Mouse (Mus musculus): ENCODE measurements at regions not wholly inside any gene's neighbourhood (a gene's known extent, or its start where the extent isn't known, plus 50 kb on each side); places are given as distances from the start of the nearest gene placed in this dataset.

DNA sequence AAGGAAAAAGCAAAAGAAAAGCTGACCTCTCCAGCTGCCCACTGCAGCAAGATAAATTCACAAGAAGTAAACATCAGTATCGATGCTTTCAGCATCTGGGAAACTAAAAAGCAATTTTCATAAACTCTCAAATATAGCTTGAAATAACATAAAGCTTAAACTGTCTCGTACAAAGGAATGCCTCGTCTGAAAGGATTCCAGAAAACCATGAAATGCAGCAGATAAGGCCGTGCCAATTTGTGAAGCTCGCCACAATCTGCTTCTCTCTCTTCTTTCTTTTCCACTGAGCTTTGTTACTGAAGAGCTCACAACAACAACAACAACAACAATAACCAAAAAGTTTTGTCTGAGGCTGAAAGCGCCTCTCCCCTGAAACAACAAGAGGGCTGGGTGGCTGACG lies 239.4 kb upstream of the 4930412O13Rik start:
- no peak for ATAC-seq (ENCODE audit: insufficient number of reproducible peaks, insufficient read depth, low FRiP score, low TSS enrichment, low read depth)
- WGBS = 80% methylated on average over 7 of the region's 7 CpGs
- H3K4me2 ChIP-seq = no peak overlapping the region
- H3K4me3 ChIP-seq (replicated peaks) = no peak overlapping the region
- no peaks in the 10 kb centered on the region for H3K4me1 ChIP-seq (replicated peaks)
- H3K36me3 ChIP-seq = no peaks in the 10 kb centered on the region
- H3K27ac ChIP-seq = no peak overlapping the region
- H3K27me3 ChIP-seq = peaks cover 2% of the 10 kb centered on the region; the same call in 1 of the 2 replicates
- no peaks in the 10 kb centered on the region for H3K9me3 ChIP-seq
- no peak overlapping the region for H3K9ac ChIP-seq (replicated peaks)

DNA sequence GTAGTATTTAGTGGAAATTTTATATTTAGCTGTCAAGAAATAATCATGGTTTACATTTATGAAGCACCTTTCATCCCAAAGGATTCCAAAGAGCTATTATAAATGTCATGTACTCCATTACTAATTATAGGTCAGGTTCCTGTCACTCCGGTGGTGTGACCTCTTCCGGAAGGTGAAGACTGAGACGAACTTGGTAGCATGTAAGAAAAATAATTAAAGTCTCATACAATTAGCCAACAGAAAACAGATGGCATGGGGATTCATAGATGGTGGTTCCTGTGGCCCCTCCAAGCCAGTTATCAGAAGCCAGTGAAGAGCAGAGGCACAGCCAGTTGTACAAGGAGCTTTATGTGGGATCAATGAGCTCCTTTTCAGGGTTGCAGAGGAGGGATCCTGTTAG lies 238.6 kb upstream of the 4930412O13Rik start:
- Histone ChIP-seq H3K9me3 (no peaks in the 10 kb centered on the region), H3K4me1 (replicated peaks) (no peaks in the 10 kb centered on the region), H3K36me3 (no peaks in the 10 kb centered on the region), H3K27ac (no peak overlapping the region), H3K9ac (replicated peaks) (no peak overlapping the region), H3K4me3 (replicated peaks) (no peak overlapping the region), H3K27me3 (peaks cover 2% of the 10 kb centered on the region; the same call in 1 of the 2 replicates), H3K4me2 (no peak overlapping the region)
- no peak for ATAC-seq (ENCODE audit: insufficient number of reproducible peaks, insufficient read depth, low FRiP score, low TSS enrichment, low read depth)
- 49% methylated on average over 3 of the region's 3 CpGs for WGBS

DNA sequence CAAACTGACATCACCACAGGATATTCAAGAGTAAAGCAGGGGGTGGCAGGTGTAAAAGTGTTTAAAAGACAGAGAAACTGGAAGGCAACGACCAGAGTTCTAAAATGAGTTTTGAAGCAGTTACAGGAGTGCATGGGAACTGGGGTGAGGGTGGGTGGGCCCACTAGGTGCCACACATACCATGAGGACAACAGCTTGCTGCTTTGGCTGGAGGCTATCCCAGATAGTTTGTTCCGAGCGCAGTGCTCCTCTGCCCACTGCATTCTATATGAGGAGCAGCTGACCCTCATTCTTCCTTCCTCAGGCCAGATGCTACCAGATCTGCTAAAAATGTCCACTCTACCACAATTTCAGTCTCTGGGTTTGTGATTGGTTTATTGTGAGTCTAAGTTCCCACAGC lies 234.6 kb upstream of the 4930412O13Rik start:
- no peak overlapping the region for H3K4me3 ChIP-seq (replicated peaks)
- no peak overlapping the region for H3K9ac ChIP-seq (replicated peaks)
- no peak for ATAC-seq (ENCODE audit: insufficient number of reproducible peaks, insufficient read depth, low FRiP score, low TSS enrichment, low read depth)
- H3K36me3 ChIP-seq = no peaks in the 10 kb centered on the region
- H3K27me3 ChIP-seq = peaks cover 2% of the 10 kb centered on the region; the same call in 1 of the 2 replicates
- no peaks in the 10 kb centered on the region for H3K9me3 ChIP-seq
- no peak overlapping the region for H3K27ac ChIP-seq
- H3K4me1 ChIP-seq (replicated peaks) = no peaks in the 10 kb centered on the region
- no peak overlapping the region for H3K4me2 ChIP-seq
- WGBS = 65% methylated on average over 3 of the region's 3 CpGs

DNA sequence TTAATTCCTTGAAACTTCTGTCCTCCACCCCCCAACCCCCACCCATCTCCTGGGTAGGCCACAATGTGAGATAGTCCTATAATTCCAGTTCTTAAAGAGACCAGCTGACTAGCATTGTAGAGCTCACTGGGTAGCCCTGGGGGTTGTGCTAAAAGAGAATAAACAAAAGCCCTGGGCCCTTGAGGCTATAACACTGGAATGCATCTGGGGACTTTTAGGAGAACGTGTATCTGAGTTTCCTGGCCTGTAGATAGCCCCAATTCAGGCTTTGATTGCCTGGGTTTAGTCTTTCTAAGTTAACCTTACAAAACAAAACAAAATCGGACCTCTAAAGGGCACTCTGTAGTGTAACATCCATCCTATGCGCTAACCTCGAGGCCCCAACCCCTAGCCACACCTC lies 234.1 kb upstream of the 4930412O13Rik start:
- 26% methylated on average over 4 of the region's 4 CpGs for WGBS
- no peaks in the 10 kb centered on the region for H3K36me3 ChIP-seq
- H3K9ac ChIP-seq (replicated peaks) = no peak overlapping the region
- H3K9me3 ChIP-seq = no peaks in the 10 kb centered on the region
- no peak overlapping the region for H3K4me2 ChIP-seq
- no peaks in the 10 kb centered on the region for H3K4me1 ChIP-seq (replicated peaks)
- H3K27me3 ChIP-seq = peaks cover 2% of the 10 kb centered on the region; the same call in 1 of the 2 replicates
- no peak overlapping the region for H3K4me3 ChIP-seq (replicated peaks)
- ATAC-seq (ENCODE audit: insufficient number of reproducible peaks, insufficient read depth, low FRiP score, low TSS enrichment, low read depth) = no peak
- no peak overlapping the region for H3K27ac ChIP-seq

DNA sequence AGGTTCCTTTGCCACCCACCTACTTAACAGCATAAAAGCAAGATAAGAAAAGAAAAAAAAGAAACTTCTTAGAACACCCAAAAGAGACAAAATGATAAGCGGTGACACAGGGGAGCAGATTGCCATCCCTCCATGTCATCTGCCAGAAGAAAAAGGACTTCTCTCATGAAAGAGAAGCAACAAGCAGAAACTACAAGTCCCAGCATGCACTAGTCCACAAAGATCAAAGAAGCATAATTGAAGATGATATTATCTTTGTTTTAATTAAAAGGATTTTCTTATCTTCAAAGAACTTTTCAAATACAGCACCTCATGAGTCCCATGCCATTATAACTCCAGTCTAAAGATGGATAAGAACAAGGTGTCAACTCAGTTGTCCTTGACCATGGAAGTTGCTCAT lies 231.0 kb upstream of the 4930412O13Rik start:
- Histone ChIP-seq H3K4me1 (replicated peaks) (no peaks in the 10 kb centered on the region), H3K27ac (no peak overlapping the region), H3K27me3 (peaks cover under 1% of the 10 kb centered on the region; the same call in 1 of the 2 replicates), H3K36me3 (no peaks in the 10 kb centered on the region), H3K4me2 (no peak overlapping the region), H3K4me3 (replicated peaks) (no peak overlapping the region), H3K9ac (replicated peaks) (no peak overlapping the region), H3K9me3 (no peaks in the 10 kb centered on the region)
- no peak for ATAC-seq (ENCODE audit: insufficient number of reproducible peaks, insufficient read depth, low FRiP score, low TSS enrichment, low read depth)
- WGBS = 90% methylated on average over 1 of the region's 1 CpGs

DNA sequence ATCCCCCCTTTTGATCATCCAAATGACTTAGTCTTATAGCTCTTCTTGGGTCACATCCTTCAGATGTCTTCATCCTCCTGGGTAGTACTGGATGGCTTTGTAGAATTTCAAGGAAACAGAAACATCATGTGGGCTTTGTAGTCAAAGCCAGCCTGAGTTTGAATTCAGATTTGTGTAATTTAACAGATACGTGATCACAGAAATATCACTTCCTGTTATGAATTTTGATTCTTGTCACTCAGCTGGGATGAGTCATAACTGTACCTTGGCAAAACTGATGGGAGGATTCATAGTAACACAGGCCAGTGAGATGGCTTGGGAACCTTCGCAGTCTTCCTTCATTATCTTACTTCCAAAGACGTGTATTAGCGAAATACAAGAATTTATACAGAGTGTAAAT lies 222.2 kb upstream of the 4930412O13Rik start:
- no peak overlapping the region for H3K4me3 ChIP-seq (replicated peaks)
- no peak overlapping the region for H3K4me2 ChIP-seq
- no peaks in the 10 kb centered on the region for H3K4me1 ChIP-seq (replicated peaks)
- H3K9ac ChIP-seq (replicated peaks) = no peak overlapping the region
- no peak overlapping the region for H3K27ac ChIP-seq
- H3K27me3 ChIP-seq = no peaks in the 10 kb centered on the region
- H3K9me3 ChIP-seq = no peaks in the 10 kb centered on the region
- WGBS = 90% methylated on average over 4 of the region's 4 CpGs
- H3K36me3 ChIP-seq = no peaks in the 10 kb centered on the region
- no peak for ATAC-seq (ENCODE audit: insufficient number of reproducible peaks, insufficient read depth, low FRiP score, low TSS enrichment, low read depth)

DNA sequence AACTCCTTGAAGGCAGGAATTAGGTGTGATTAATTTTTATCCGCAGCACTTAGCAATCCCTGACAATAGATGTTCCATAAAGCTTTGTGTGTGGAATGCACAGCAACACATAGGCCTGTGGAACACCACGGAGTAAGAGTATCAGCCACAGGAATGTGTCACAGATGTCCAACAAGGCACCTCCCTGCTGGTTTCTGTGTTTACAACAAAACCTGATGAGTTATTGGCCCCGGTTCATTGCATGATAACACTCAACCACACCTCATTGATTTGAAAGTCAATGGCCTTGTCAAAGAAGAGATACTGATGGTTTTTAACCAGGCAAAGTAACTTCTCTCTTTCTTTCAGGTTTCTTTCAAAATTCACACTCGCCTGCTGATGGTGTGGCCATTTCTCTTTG lies 211.4 kb upstream of the 4930412O13Rik start:
- H3K9me3 ChIP-seq = no peaks in the 10 kb centered on the region
- ATAC-seq (ENCODE audit: insufficient number of reproducible peaks, insufficient read depth, low FRiP score, low TSS enrichment, low read depth) = no peak
- no peak overlapping the region for H3K27ac ChIP-seq
- no peak overlapping the region for H3K4me3 ChIP-seq (replicated peaks)
- no peak overlapping the region for H3K9ac ChIP-seq (replicated peaks)
- H3K4me2 ChIP-seq = no peak overlapping the region
- WGBS = 78% methylated on average over 4 of the region's 4 CpGs
- no peaks in the 10 kb centered on the region for H3K27me3 ChIP-seq
- no peaks in the 10 kb centered on the region for H3K4me1 ChIP-seq (replicated peaks)
- no peaks in the 10 kb centered on the region for H3K36me3 ChIP-seq

DNA sequence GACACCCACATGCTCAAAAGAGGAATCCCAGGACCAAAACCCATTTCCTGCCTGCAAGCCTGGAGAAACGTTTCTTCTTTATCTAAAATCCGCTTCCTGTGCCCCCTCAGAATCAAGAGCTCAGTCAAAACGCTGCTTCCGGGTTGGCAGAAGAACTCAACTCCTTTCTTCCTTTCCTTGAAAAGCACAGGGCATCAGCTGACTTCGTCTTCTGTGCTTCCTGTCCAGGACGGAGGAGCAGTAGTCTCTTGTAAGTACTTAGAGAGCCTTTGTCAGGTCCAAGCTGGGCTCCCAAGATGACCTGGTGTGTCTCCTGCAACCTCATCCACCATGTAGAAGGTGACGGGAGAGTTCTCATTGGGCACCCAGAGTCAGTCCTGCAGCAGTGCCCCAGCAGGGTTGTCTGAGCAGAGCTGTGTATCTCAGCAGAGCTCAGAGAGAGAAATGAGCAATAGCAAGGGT lies 199.3 kb upstream of the 4930412O13Rik start:
- H3K4me3 ChIP-seq (replicated peaks) = no peak overlapping the region
- no peak overlapping the region for H3K4me2 ChIP-seq
- no peak for ATAC-seq (ENCODE audit: insufficient number of reproducible peaks, insufficient read depth, low FRiP score, low TSS enrichment, low read depth)
- no peaks in the 10 kb centered on the region for H3K36me3 ChIP-seq
- H3K4me1 ChIP-seq (replicated peaks) = 0 out of 2 replicates have a peak, but pooled peaks cover 9% of the 10 kb centered on the region
- H3K27ac ChIP-seq = no peak overlapping the region
- no peak overlapping the region for H3K9ac ChIP-seq (replicated peaks)
- 74% methylated on average over 7 of the region's 7 CpGs for WGBS
- no peaks in the 10 kb centered on the region for H3K9me3 ChIP-seq
- no peaks in the 10 kb centered on the region for H3K27me3 ChIP-seq

DNA sequence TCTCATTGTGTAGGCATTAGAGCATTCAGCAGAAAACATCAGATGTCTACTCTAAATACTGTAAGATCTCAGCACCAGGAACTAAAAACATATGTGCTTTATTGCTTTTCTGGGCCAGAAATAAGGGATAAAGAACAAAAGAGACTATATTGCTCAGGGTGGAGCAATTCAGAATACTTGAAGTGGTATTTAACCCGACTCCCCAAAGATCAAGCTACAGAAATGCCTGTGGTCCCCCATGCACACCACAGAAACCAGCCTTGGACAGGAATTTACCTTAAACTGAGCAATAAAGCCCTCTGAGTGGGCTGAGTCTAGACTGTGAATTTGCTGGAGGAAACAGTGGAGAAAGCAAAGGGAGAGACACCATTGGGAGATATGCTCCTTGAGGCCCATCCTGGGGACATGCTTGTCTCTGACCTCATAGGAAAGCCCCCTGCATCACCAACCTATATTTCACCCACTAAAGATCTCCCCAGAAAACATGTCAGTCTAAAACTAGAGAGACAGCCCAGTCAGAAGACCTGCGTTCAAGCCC lies 197.3 kb upstream of the 4930412O13Rik start:
- Histone ChIP-seq H3K4me3 (replicated peaks) (no peak overlapping the region), H3K36me3 (no peaks in the 10 kb centered on the region), H3K9ac (replicated peaks) (no peak overlapping the region), H3K27ac (no peak overlapping the region), H3K4me2 (no peak overlapping the region), H3K27me3 (no peaks in the 10 kb centered on the region), H3K9me3 (no peaks in the 10 kb centered on the region), H3K4me1 (replicated peaks) (0 out of 2 replicates have a peak, but pooled peaks cover 9% of the 10 kb centered on the region)
- ATAC-seq (ENCODE audit: insufficient number of reproducible peaks, insufficient read depth, low FRiP score, low TSS enrichment, low read depth) = no peak; the same call in 1 of the 2 replicates
- WGBS = 81% methylated on average over 2 of the region's 2 CpGs

DNA sequence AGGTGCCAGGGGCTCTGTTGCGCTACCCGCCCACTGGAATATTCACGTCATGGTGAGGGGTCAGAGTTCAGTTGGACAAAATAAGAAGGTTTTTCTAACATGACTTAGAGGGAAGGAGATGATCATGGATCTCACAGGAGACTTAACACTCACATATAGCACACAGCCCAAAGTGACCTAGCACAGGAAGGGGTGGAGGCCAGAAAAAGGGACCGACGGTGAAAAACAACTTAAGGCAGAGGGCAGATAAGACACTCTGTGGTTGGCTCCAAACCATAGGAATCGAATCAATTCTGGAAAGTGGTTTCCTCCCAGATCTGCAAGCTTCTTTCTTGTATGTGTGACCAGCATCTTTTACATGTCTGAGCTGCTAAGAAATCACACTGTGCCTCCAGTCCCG lies 192.9 kb upstream of the 4930412O13Rik start:
- no peak overlapping the region for H3K4me2 ChIP-seq
- no peak overlapping the region for H3K9ac ChIP-seq (replicated peaks)
- 88% methylated on average over 7 of the region's 7 CpGs for WGBS
- H3K4me3 ChIP-seq (replicated peaks) = no peak overlapping the region
- no peak for ATAC-seq (ENCODE audit: insufficient number of reproducible peaks, insufficient read depth, low FRiP score, low TSS enrichment, low read depth)
- 0 out of 2 replicates have a peak, but pooled peaks cover 13% of the 10 kb centered on the region for H3K4me1 ChIP-seq (replicated peaks)
- peaks cover 6% of the 10 kb centered on the region; the same call in 1 of the 2 replicates for H3K27me3 ChIP-seq
- no peak overlapping the region for H3K27ac ChIP-seq
- no peaks in the 10 kb centered on the region for H3K36me3 ChIP-seq
- no peaks in the 10 kb centered on the region for H3K9me3 ChIP-seq

DNA sequence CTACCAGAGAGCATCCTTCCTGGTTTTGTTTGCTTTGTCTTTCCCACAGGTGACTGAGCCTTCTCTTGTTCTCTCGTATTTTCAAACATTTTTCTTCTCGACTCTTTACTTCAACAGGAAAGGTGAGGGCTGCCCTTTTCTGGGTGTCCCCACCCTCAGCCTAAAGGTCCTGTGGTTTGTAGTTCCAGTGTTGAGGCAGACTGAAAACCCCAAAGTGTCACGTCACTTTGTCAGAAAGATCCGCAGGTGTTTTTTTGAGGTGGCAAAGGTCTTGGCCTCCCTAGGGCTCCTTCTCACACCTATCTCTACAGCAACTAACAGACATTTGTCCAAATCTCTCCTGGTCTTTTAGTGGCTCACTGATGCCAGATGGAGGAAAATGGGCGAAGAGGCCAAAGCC lies 191.5 kb upstream of the 4930412O13Rik start:
- no peak for ATAC-seq (ENCODE audit: insufficient number of reproducible peaks, insufficient read depth, low FRiP score, low TSS enrichment, low read depth)
- H3K27me3 ChIP-seq = peaks cover 6% of the 10 kb centered on the region; the same call in 1 of the 2 replicates
- no peaks in the 10 kb centered on the region for H3K36me3 ChIP-seq
- H3K4me2 ChIP-seq = no peak overlapping the region
- no peak overlapping the region for H3K4me3 ChIP-seq (replicated peaks)
- 82% methylated on average over 5 of the region's 5 CpGs for WGBS
- H3K9me3 ChIP-seq = no peaks in the 10 kb centered on the region
- peaks cover 4% of the 10 kb centered on the region; the same call in 1 of the 2 replicates for H3K4me1 ChIP-seq (replicated peaks)
- H3K9ac ChIP-seq (replicated peaks) = no peak overlapping the region
- H3K27ac ChIP-seq = no peak overlapping the region

DNA sequence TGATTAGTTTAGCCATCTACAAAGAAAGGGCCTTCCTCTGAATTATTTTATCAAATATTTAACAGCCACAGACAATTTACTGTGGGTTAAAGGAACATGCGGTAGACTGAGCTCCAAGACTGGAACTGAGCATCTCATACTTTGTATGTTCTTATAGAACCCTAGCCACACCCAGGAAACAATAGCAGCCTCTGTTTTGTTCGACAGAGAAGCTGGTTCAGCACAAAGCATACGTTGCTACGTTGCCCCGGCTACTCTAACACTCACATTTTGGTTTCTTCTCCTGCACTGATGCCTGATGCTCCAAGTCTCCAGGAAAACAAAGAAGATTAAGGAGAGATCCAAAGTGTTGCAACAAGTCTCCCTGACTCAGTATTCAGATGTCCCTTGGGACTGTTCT lies 189.5 kb upstream of the 4930412O13Rik start:
- H3K27me3 ChIP-seq = peaks cover 10% of the 10 kb centered on the region; the same call in 1 of the 2 replicates
- no peak overlapping the region for H3K27ac ChIP-seq
- 90% methylated on average over 5 of the region's 5 CpGs for WGBS
- ATAC-seq (ENCODE audit: insufficient number of reproducible peaks, insufficient read depth, low FRiP score, low TSS enrichment, low read depth) = no peak
- H3K4me1 ChIP-seq (replicated peaks) = peaks cover 4% of the 10 kb centered on the region; the same call in 1 of the 2 replicates
- H3K4me3 ChIP-seq (replicated peaks) = no peak overlapping the region
- H3K9me3 ChIP-seq = no peaks in the 10 kb centered on the region
- no peak overlapping the region for H3K9ac ChIP-seq (replicated peaks)
- no peak overlapping the region for H3K4me2 ChIP-seq
- H3K36me3 ChIP-seq = no peaks in the 10 kb centered on the region

Data from limb, embryonic 12.5 days (tissue).